ENCODE assay signal across 38 mouse cellular contexts in the genomic region with DNA sequence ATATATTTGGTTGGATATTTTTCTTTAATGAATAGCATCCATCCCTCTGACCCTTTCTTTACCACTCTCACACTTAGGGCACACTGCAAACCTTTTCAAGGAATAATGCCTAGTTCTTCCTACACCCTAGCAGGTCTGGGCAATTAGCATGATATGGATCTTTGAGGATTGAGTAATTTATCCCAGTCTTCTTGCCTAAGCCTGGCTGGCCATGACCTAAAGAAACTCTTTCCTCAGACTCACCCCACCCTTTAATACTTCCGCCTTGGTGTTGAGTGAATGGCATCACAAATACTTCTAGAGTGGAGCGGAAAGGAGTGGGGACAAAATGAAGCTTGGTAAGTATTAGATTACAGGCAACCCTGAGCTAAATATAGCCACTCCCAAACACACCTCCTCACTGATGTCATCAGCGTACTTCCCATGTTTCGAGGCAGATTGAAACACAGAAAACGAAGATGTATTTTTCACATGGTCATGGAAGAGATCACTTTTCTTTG. TPM values are rescaled to one million over a fixed set of nuclear protein-coding genes. Genes with fewer than 3 reads are reported as not detected.
"Had no signal": no experiment of that assay in that cellular context is flagged by ENCODE, and none has a peak within 500 bp of the region (broad histone marks: within the 10 kb centered on the region; RNA-seq: fewer than 3 reads in every experiment).

No protein-coding gene starts in this region.

- H3K27ac ChIP-seq: gastrocnemius, adult 2 months; heart, adult 2 months; heart, embryonic 13.5 days; heart, embryonic 15.5 days; hindbrain, embryonic 13.5 days; hindbrain, embryonic 15.5 days; hindbrain, postnatal 0 days; kidney, embryonic 15.5 days; kidney, postnatal 0 days; limb, embryonic 13.5 days; limb, embryonic 15.5 days had no signal

- ATAC-seq: hindbrain, postnatal 0 days; intestine, embryonic 16.5 days had no signal

- H3K4me3 ChIP-seq: gastrocnemius, adult 2 months; heart, adult 2 months; heart, embryonic 13.5 days; heart, embryonic 15.5 days; hindbrain, embryonic 13.5 days; hindbrain, embryonic 15.5 days; kidney, embryonic 15.5 days; limb, embryonic 13.5 days; limb, embryonic 15.5 days had no signal

- H3K9ac ChIP-seq: heart, embryonic 13.5 days; heart, embryonic 15.5 days; hindbrain, embryonic 13.5 days; hindbrain, embryonic 15.5 days; kidney, embryonic 15.5 days; limb, embryonic 13.5 days; limb, embryonic 15.5 days had no signal

- DNase-seq: gastrocnemius, adult 2 months; gastrocnemius, postnatal 10 days; gastrocnemius, postnatal 25 days; heart, adult 11 months; heart, adult 2 months; heart, postnatal 10 days; kidney, adult 11 months; kidney, adult 2 months; kidney, adult 9 months; kidney, postnatal 14 days; kidney, postnatal 36 days; layer of hippocampus, adult 9-11 months; layer of hippocampus, postnatal 36 days; left cerebral cortex, postnatal 4 days had no signal

- H3K36me3 ChIP-seq: heart, embryonic 13.5 days; heart, embryonic 15.5 days; hindbrain, embryonic 13.5 days; hindbrain, embryonic 15.5 days; kidney, embryonic 15.5 days; limb, embryonic 13.5 days; limb, embryonic 15.5 days had no signal

- H3K4me2 ChIP-seq: heart, embryonic 11.5 days; heart, embryonic 13.5 days; heart, embryonic 15.5 days; hindbrain, embryonic 13.5 days; hindbrain, embryonic 15.5 days; kidney, embryonic 15.5 days; limb, embryonic 13.5 days; limb, embryonic 15.5 days had no signal

- H3K9me3 ChIP-seq: heart, embryonic 13.5 days; heart, embryonic 15.5 days; hindbrain, embryonic 13.5 days; hindbrain, embryonic 15.5 days; kidney, embryonic 15.5 days; limb, embryonic 13.5 days; limb, embryonic 15.5 days had no signal

- H3K4me1 ChIP-seq: heart, embryonic 15.5 days; hindbrain, embryonic 13.5 days; hindbrain, embryonic 15.5 days; kidney, embryonic 15.5 days; limb, embryonic 13.5 days; limb, embryonic 15.5 days had no signal

- H3K27me3 ChIP-seq: heart, embryonic 13.5 days; heart, embryonic 15.5 days; hindbrain, embryonic 13.5 days; hindbrain, embryonic 15.5 days; kidney, embryonic 15.5 days; limb, embryonic 13.5 days; limb, embryonic 15.5 days had no signal

RNA-seq across cellular contexts. Expression of a gene that starts 56.2 kb away (rescaled TPM):
- total RNA-seq: gastrocnemius, adult 2 months; gastrocnemius, postnatal 10 days; gastrocnemius, postnatal 25 days; gastrocnemius, postnatal 4 days; heart, postnatal 10 days; hematopoietic stem cell, adult 5-6 weeks; layer of hippocampus, adult 18-20 months; layer of hippocampus, adult 8-10 months; layer of hippocampus, postnatal 36 days; left cerebral cortex, adult 18-20 months; left cerebral cortex, adult 8-10 months; left cerebral cortex, postnatal 10 days; left cerebral cortex, postnatal 25 days; left cerebral cortex, postnatal 4 days; liver, adult 2 months had no signal
- polyA plus RNA-seq: heart, adult 2 months; hindbrain, embryonic 11.5 days; hindbrain, embryonic 13.5 days; hindbrain, postnatal 0 days; intestine, embryonic 14.5 days; intestine, embryonic 16.5 days; kidney, postnatal 0 days; large intestine, adult 2 months; limb, embryonic 11.5 days; limb, embryonic 13.5 days; liver, adult 2 months had no signal
